Mouse (Mus musculus): ENCODE measurements around the gene Gm49711. TPM values are rescaled to one million over a fixed set of nuclear protein-coding genes. Genes with fewer than 3 reads are reported as not detected.

Gene Gm49711
- not detected in 2 replicates for polyA plus RNA-seq (2012; rRNA removed; ENCODE audit: low replicate concordance)

GRCm38 (mm10) chr16:92057852-92058643 is at the start of gene Gm49711, which contains the start of the genes Mrps6 and Slc5a3:
TSS of gene Gm49711 (plus strand) at chr16:92058316.
TSS of gene Mrps6 (plus strand) at chr16:92058270.
TSS of gene Slc5a3 (plus strand) at chr16:92058322.

Other genes with a start within 250 kb of the Gm49711 start
- gene Mrps6, start within 50 bp of the Gm49711 start, polyA plus RNA-seq (2012; rRNA removed; ENCODE audit: low replicate concordance) = 49.0 and 53.4 TPM in 2 replicates
- 3.6 and 7.7 TPM in 2 replicates for gene Slc5a3, start within 50 bp of the Gm49711 start, polyA plus RNA-seq (2012; rRNA removed; ENCODE audit: low replicate concordance)
- not detected in 2 replicates for gene Kcne2, start 234.1 kb downstream of the Gm49711 start, polyA plus RNA-seq (2012; rRNA removed; ENCODE audit: low replicate concordance)
- gene Smim11, start 243.0 kb downstream of the Gm49711 start, polyA plus RNA-seq (2012; rRNA removed; ENCODE audit: low replicate concordance) = 28.6 and 31.3 TPM in 2 replicates